Mouse (Mus musculus): ENCODE results near the gene Hic2. TPM values are rescaled to one million over a fixed set of nuclear protein-coding genes. Genes with fewer than 3 reads are reported as not detected.

The Hic2 gene
- polyA plus RNA-seq, 1 experiment = 1.8 TPM

DNA sequence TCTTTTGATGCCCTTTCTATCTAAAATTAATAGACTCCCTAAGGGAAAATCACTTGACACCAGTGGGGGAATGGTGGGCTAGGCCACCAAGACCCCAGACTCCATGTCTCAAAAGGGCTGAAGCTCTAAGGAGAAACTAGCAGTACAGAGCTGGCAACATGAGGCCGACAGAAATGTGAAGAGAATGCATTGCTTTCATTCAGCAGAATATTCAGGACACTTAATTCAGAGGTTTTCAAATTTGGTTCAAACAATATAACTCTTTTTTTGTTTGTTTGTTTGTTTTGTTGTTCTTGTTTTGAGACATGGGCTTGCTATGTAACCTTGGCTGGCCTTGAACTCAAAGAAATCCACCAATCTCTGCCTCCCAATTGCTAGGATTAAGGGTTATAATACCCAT is 30.8 kb upstream of the Hic2 start, which contains the start of gene Ube2l3:
Gene Ube2l3 (minus strand): TSS at position 101 of the 400 bp plus-strand sequence.
- H3K4me3 ChIP-seq (ENCODE audit: low read depth, low read length) = peak within 1 kb of the TSS; percentile 95
- H3K27ac ChIP-seq (ENCODE audit: insufficient read depth, low read depth, low read length) = no peak within 1 kb of the TSS
- no peaks in the 10 kb centered on the region for H3K27me3 ChIP-seq (ENCODE audit: control insufficient read depth, insufficient read depth, low read length)
- 95% methylated on average over 1 of the region's 1 CpGs for WGBS
- peaks cover 2% of the 10 kb centered on the region for H3K4me1 ChIP-seq (ENCODE audit: control insufficient read depth, insufficient read depth, insufficient read length, low read length)
- H3K36me3 ChIP-seq (ENCODE audit: control insufficient read depth, insufficient read depth, low read length) = peaks cover 2% of the 10 kb centered on the region; the same call in 1 of the 2 replicates
- TF ChIP-seq POLR2A (IDR thresholded peaks at IDR 0.05; ENCODE audit: low read depth, low read length) (no peak), CTCF (IDR thresholded peaks at IDR 0.05; ENCODE audit: extremely low read depth, insufficient read length, insufficient replicate concordance, low read depth, low read length) (no peak)

DNA sequence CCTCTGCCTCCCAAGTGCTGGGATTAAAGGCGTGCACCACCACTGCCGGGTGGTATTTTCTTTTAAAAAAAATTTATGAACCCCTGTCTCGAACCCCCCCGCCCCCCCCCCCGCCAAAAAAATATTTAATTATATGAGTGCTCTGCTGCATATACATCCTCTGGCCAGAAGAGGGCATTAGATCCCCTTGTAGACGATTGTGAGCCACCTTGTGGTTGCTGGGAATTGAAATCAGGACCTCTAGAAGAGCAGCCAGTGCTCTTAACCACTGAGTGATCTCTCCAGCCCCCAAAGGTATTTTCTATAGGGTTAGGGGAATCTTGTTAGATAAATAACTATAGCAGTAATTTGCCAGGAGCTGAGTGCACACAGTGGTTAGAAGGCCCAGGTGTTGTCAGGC is 28.4 kb upstream of the Hic2 start:
- no peaks in the 10 kb centered on the region; the same call in 1 of the 2 replicates for H3K27me3 ChIP-seq (ENCODE audit: control insufficient read depth, insufficient read depth, low read length)
- H3K36me3 ChIP-seq (ENCODE audit: control insufficient read depth, insufficient read depth, low read length) = no peaks in the 10 kb centered on the region
- H3K4me1 ChIP-seq (ENCODE audit: control insufficient read depth, insufficient read depth, insufficient read length, low read length) = peaks cover 4% of the 10 kb centered on the region; the same call in 1 of the 2 replicates
- H3K27ac ChIP-seq (ENCODE audit: insufficient read depth, low read depth, low read length) = no peak overlapping the region
- no peak for TF ChIP-seq POLR2A (IDR thresholded peaks at IDR 0.05; ENCODE audit: low read depth, low read length)
- TF ChIP-seq CTCF (IDR thresholded peaks at IDR 0.05; ENCODE audit: extremely low read depth, insufficient read length, insufficient replicate concordance, low read depth, low read length) = peak; percentile 51; the same call in 1 of the 2 replicates
- 2% methylated on average over 6 of the region's 6 CpGs for WGBS
- H3K4me3 ChIP-seq (ENCODE audit: low read depth, low read length) = no peak overlapping the region

- H3K27me3 ChIP-seq (ENCODE audit: control insufficient read depth, insufficient read depth, low read length) = no peaks in the 10 kb centered on the region; the same call in 1 of the 2 replicates
- peak within 1 kb of the TSS; percentile 77 for H3K4me3 ChIP-seq (ENCODE audit: low read depth, low read length)
- H3K27ac ChIP-seq (ENCODE audit: insufficient read depth, low read depth, low read length) = no peak within 1 kb of the TSS
- TF ChIP-seq CTCF (IDR thresholded peaks at IDR 0.05; ENCODE audit: extremely low read depth, insufficient read length, insufficient replicate concordance, low read depth, low read length) (peak; percentile 85), POLR2A (IDR thresholded peaks at IDR 0.05; ENCODE audit: low read depth, low read length) (no peak)
- WGBS = under 1% methylated on average over 85 of the region's 85 CpGs
- peaks cover 8% of the 10 kb centered on the region for H3K4me1 ChIP-seq (ENCODE audit: control insufficient read depth, insufficient read depth, insufficient read length, low read length)
- no peaks in the 10 kb centered on the region for H3K36me3 ChIP-seq (ENCODE audit: control insufficient read depth, insufficient read depth, low read length)
These were observed 24.7 kb upstream of the Hic2 start, which contains the start of gene Rimbp3 for GRCm38 (mm10) chr16:17208389-17209361. Rimbp3 (plus strand) TSS chr16:17208603.

DNA sequence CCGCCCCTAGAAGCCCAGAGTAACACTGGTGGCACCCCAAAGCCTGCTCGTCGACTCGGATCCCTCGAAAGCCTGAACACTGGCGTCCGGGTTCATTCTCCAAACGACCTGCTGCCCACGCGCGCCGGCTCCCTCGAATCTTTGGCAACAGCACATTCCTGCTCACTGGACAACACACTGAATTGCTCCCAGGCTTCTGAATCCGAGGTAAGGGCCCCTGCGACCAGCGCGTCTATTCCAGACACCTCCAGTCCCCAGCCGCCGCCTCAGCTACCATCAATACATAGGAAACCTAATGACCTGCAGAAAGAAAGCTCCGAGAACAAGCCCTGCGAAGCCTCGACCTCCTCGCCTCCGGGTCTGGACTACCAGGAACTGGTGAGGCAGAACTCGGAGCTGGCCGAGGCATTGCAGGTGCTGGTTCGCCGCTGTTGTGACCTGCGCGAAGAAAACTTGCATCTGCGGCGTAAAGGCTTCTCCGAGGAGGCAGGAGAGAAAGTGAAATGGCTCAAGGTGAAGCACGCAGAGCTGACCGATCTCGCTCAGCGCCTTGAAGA is 23.9 kb upstream of the Hic2 start:
- WGBS = under 1% methylated on average over 37 of the region's 37 CpGs
- no peaks in the 10 kb centered on the region; the same call in 1 of the 2 replicates for H3K27me3 ChIP-seq (ENCODE audit: control insufficient read depth, insufficient read depth, low read length)
- H3K4me3 ChIP-seq (ENCODE audit: low read depth, low read length) = peak overlapping the region; percentile 77
- H3K36me3 ChIP-seq (ENCODE audit: control insufficient read depth, insufficient read depth, low read length) = no peaks in the 10 kb centered on the region
- peaks cover 8% of the 10 kb centered on the region for H3K4me1 ChIP-seq (ENCODE audit: control insufficient read depth, insufficient read depth, insufficient read length, low read length)
- no peak overlapping the region for H3K27ac ChIP-seq (ENCODE audit: insufficient read depth, low read depth, low read length)
- TF ChIP-seq CTCF (IDR thresholded peaks at IDR 0.05; ENCODE audit: extremely low read depth, insufficient read length, insufficient replicate concordance, low read depth, low read length) (no peak), POLR2A (IDR thresholded peaks at IDR 0.05; ENCODE audit: low read depth, low read length) (no peak)

DNA sequence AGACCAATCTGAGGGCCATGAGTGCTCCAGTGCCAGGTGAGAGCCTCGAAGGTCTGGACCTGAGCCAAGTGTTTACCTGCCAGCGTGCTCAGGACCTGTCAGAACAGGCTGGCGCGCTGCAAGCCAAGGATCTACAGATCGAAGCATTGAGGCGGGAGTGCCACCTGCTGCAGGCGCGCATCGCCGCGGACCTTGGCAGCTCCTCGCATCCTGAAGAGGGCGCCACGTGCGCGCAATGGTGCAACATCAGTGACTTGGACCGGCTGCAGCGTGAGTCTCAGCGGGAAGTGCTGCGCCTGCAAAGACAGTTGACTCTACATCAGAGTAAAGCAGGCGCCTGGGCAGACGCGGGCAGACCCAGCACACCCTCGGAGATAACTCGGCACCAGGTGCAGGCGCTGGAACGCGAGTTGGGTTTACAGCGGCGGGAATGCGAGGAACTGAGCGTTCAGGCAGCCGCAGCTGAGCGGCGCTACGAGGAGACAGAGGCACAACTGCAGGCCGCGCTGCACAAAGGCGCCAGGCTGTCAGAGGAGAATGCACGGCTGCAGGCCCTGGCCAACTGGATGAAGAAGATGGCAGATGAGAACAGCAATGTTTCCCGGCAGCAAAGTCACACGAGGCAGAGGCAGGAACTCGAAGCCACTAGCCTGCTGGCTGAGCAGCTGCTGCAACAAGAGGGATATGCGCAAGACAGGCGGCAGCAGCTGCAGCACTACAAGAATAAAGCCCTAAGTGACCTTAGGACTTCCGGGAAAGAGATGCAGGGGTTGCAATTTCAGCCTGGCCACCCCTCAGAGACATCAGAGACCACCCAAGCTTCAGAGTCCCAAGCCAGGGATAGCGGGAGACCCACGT is 23.2 kb upstream of the Hic2 start:
- Histone ChIP-seq H3K27me3 (ENCODE audit: control insufficient read depth, insufficient read depth, low read length) (no peaks in the 10 kb centered on the region; the same call in 1 of the 2 replicates), H3K27ac (ENCODE audit: insufficient read depth, low read depth, low read length) (no peak overlapping the region), H3K4me1 (ENCODE audit: control insufficient read depth, insufficient read depth, insufficient read length, low read length) (peaks cover 8% of the 10 kb centered on the region), H3K4me3 (ENCODE audit: low read depth, low read length) (peak overlapping the region; percentile 77), H3K36me3 (ENCODE audit: control insufficient read depth, insufficient read depth, low read length) (no peaks in the 10 kb centered on the region)
- WGBS = 8% methylated on average over 48 of the region's 48 CpGs
- no peak for TF ChIP-seq POLR2A (IDR thresholded peaks at IDR 0.05; ENCODE audit: low read depth, low read length)
- peak; percentile 81 for TF ChIP-seq CTCF (IDR thresholded peaks at IDR 0.05; ENCODE audit: extremely low read depth, insufficient read length, insufficient replicate concordance, low read depth, low read length)

GRCm38 (mm10) chr16:17216934-17217633 is 16.3 kb upstream of the Hic2 start:
- Histone ChIP-seq H3K36me3 (ENCODE audit: control insufficient read depth, insufficient read depth, low read length) (no peaks in the 10 kb centered on the region), H3K4me1 (ENCODE audit: control insufficient read depth, insufficient read depth, insufficient read length, low read length) (peaks cover 7% of the 10 kb centered on the region; the same call in 1 of the 2 replicates), H3K27me3 (ENCODE audit: control insufficient read depth, insufficient read depth, low read length) (no peaks in the 10 kb centered on the region), H3K27ac (ENCODE audit: insufficient read depth, low read depth, low read length) (no peak overlapping the region), H3K4me3 (ENCODE audit: low read depth, low read length) (no peak overlapping the region)
- TF ChIP-seq POLR2A (IDR thresholded peaks at IDR 0.05; ENCODE audit: low read depth, low read length) = no peak
- TF ChIP-seq CTCF (IDR thresholded peaks at IDR 0.05; ENCODE audit: extremely low read depth, insufficient read length, insufficient replicate concordance, low read depth, low read length) = no peak
- 36% methylated on average over 8 of the region's 8 CpGs for WGBS
